Mouse (Mus musculus) cerebellum, postnatal 36 days (tissue): ENCODE measurements at regions not wholly inside any gene's neighbourhood (a gene's known extent, or its start where the extent isn't known, plus 50 kb on each side); places are given as distances from the start of the nearest gene placed in this dataset.

Experiments
- DNase-seq, 2 experiments: peaks; one replicate each; pipeline ENCODE4 v3.0.0; 2021 to 2022; ENCODE audit warnings: mixed read lengths in 2 of 2

DNA sequence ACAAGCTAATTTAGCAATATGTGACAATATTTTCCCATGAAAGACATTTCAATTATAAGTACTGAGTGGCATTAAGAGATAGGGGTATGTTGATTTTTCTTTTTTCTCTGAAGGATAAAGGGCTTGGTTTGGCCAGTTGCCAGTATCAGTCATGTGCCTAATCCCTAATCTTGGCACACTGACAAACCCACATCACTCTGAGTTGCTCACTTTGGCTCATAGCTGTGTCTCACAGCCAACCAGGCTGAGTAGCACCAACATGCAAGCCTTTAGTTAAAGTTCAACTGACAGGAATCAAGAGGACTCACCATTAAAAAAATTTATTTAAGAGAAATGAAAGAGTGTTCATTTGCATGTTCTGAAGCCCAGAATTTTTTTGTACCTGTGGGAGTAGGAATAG, 1861.1 kb upstream of the Cntnap5a start:
- peak in 1 of 2 experiments; percentile 2 for DNase-seq

DNA sequence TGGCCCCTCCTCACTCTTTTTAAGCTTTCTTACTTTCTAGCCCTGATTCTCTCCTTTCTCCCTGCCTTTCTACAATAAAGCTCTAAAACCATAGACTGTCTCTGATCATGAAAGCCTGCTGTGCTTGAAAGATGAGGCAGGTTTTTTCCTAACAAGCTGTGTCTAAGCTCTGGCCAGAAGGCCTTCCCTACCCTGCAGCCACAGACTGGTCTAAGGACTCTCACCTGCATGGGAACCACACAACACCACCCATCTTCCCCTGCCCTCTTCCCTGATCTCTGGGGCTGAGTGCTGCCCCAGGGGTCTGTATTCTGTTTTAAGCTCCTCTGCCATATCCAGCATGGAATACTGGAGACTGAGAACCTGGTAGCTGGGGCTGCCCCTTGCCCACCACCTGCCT, 1832.1 kb upstream of the Cntnap5a start:
- DNase-seq: no peak
